Mouse (Mus musculus) lung, postnatal 0 days (tissue): ENCODE data around the gene Col12a1.

ENCODE experiments used
- CTCF ChIP-seq: IDR thresholded peaks from 2 replicates; pipeline ENCODE4 v1.5.1; 2016; ENCODE audit warnings: antibody characterized with exemption, mild to moderate bottlenecking
- EP300 ChIP-seq: IDR thresholded peaks from 2 replicates; pipeline ENCODE4 v1.6.1; 2016; ENCODE audit warnings: antibody characterized with exemption, mild to moderate bottlenecking, control low read depth

GRCm38 (mm10) chr9:79604546-79604945 is 114.1 kb downstream of the Col12a1 start:
- TF ChIP-seq CTCF = no peak
- TF ChIP-seq EP300 = no peak
